Mouse (Mus musculus): ENCODE data around the gene Dbr1.

- TF ChIP-seq CTCF (IDR thresholded peaks at IDR 0.05; ENCODE audit: extremely low read depth, insufficient read depth, insufficient read length, insufficient replicate concordance) (no peak), POLR2A (IDR thresholded peaks at IDR 0.05; ENCODE audit: low read depth, low read length) (no peak)
Observed at GRCm38 (mm10) chr9:99553049-99553448, 22.6 kb upstream of the Dbr1 start.
